Mouse (Mus musculus): ENCODE results near the gene Mks1. TPM values are rescaled to one million over a fixed set of nuclear protein-coding genes. Genes with fewer than 3 reads are reported as not detected.

Gene Mks1
- polyA plus RNA-seq (2014; fragmentation: Illumina TruSeq; extraction: RNeasy Lipid Tissue Mini Kit (QIAGEN cat#74804); ENCODE audit: insufficient read depth, low read depth, low replicate concordance), result 2.8 TPM

DNA sequence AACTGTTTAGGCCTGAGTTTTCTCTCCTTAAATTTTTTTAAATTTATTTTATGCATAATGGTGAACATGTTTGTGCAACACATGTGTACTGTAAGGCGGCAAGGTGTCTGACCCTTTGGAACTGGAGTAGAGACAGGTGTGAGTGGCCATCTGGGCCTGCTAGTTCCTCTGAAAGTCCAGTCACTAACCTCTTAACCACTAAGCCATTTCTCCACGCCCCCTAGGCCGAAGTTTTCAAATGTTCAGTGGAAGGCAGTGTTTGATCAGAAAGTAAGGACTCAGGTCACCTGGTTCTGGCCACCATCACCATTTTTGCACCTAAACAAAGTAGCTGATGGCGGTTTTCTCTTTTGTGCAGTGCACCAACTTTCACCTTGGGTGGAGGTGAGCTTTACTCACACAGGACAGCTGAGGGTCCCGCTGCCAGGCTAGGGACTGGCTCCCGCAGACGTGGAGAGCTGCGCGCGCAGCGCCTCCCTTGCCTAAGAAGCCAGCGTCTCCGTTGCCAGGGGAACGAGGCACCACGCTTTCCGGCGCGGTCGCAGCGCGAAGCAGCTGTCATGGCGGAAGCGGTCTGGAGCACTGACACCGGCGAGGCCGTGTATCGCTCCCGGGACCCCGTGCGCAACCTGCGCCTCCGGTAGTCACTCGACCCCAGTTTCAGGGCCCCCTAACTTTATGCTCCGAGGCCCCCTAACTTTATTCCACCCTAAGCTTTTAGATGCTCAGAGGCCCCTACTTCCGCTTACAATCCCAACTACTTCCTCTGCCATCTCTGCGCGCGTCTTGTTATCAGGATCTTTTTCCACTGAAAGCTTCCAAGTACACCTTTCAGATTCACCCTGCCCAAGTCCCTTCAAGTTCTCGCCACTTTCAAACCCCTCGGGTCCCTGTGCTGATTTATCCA is at the start of gene Mks1:
Mks1 (plus strand) TSS at position 526 of the 907 bp plus-strand sequence.

DNA sequence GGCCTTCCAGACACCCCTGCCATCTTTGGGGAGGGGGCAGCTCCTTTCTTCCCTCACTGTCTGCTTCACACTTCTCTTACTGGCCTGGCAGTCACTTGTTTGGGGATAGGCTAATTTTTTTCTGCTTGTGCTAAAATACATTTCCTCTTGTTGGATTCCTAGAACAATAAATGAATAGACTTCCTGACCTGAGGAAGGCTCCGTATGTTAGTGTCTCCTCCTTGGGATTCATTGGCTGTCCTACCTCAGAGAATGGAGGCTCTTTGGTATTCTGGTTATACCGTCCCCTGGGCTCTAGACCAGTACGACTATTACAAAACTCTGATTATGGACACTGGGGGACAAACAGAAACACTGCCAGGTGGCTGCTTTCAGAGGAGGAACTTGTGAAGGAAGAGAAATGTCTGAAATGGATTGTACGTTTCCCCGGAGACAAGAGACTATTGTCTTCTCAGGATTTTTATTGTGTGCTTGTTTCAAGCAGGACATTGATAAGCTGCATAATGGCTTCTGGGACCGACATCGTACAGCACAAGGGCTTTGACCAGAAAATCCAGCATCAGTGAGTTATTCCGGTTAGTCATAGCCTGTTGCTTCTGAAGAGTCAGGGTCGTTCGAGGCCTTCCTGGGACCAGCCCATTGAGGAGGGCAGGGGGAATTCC is 24.6 kb upstream of the Mks1 start, which contains the start of gene Lpo:
Lpo (minus strand) TSS at position 51 of the 662 bp plus-strand sequence.

DNA sequence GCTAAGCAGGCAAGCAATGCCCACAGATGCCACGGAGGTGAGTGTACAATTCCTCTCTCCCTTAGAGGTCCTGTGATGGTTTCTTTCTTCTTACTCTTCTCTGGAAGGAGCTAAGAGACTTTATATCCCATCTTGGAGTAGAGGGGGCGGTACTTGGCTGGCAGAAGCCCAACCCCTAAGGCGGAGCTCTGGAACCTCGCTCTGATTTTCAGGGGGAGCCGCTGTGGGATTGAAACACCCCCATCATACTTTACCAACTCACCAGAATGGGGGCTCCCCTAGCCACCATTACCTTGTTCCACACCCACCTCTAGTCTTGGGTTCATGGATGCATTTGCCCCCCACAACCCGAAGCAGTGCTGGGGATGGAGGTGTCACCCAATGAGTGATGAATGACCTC is 22.4 kb downstream of the Mks1 start, which contains the start of gene Epx:
Epx (minus strand) TSS at position 101 of the 400 bp plus-strand sequence.

DNA sequence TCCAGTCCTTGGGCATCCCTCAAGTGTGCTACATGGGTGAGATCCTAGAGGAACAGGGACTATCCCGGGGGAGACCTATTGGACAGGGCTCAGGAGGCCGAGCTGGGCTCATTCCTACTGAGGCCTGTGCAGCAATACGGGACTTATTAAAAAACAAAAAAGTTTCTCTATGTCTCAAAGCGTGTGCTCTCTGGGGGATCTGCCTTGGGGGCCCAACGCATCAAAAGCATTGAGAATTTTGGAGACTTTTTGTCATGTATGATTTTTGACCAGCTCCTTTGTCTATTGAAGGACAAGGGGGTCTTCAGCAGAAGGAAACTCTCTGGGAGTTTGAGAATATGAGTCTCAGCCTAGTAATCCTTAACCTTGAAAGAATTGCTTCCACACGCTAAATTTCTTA is 39.2 kb downstream of the Mks1 start, which contains the start of gene Olfr462:
Olfr462 (minus strand) TSS at position 101 of the 400 bp plus-strand sequence.

DNA sequence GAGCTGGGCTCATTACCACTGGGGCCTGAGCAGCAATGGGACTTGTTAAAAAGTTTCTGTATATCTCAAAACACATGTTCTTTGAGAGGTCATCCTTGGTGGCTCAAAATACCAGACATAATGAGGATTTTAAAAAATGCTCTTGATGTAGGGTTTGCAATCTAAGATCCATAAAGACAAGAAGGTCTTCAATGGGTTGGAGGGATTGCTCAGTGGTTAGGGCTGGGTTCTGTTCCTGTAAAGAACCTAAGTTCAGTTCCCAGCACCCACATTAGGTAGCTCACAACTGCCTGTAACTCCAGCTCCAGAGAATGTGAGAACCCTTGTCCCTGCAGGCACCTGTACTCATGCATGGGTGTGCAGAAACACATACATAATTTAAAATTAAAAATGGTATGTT is 44.3 kb downstream of the Mks1 start, which contains the start of gene Olfr463:
Olfr463 (minus strand) TSS at position 101 of the 400 bp plus-strand sequence.

Other genes starting within 250 kb of the Mks1 start
- not detected for gene Hsf5, start 236.1 kb upstream of the Mks1 start, polyA plus RNA-seq (2014; fragmentation: Illumina TruSeq; extraction: RNeasy Lipid Tissue Mini Kit (QIAGEN cat#74804); ENCODE audit: insufficient read depth, low read depth, low replicate concordance)
- gene Rnf43, start 190.5 kb upstream of the Mks1 start, polyA plus RNA-seq (2014; fragmentation: Illumina TruSeq; extraction: RNeasy Lipid Tissue Mini Kit (QIAGEN cat#74804); ENCODE audit: insufficient read depth, low read depth, low replicate concordance), result 4.6 TPM
- 132 TPM for gene Supt4a, start 115.7 kb upstream of the Mks1 start, polyA plus RNA-seq (2014; fragmentation: Illumina TruSeq; extraction: RNeasy Lipid Tissue Mini Kit (QIAGEN cat#74804); ENCODE audit: insufficient read depth, low read depth, low replicate concordance)
- 1.9 TPM for gene Tspoap1, start 92.7 kb upstream of the Mks1 start, polyA plus RNA-seq (2014; fragmentation: Illumina TruSeq; extraction: RNeasy Lipid Tissue Mini Kit (QIAGEN cat#74804); ENCODE audit: insufficient read depth, low read depth, low replicate concordance)
- gene Mpo, start 59.6 kb upstream of the Mks1 start, polyA plus RNA-seq (2014; fragmentation: Illumina TruSeq; extraction: RNeasy Lipid Tissue Mini Kit (QIAGEN cat#74804); ENCODE audit: insufficient read depth, low read depth, low replicate concordance), result not detected
- gene Lpo, start 24.9 kb upstream of the Mks1 start, polyA plus RNA-seq (2014; fragmentation: Illumina TruSeq; extraction: RNeasy Lipid Tissue Mini Kit (QIAGEN cat#74804); ENCODE audit: insufficient read depth, low read depth, low replicate concordance), result not detected
- not detected for gene Epx, start 22.3 kb downstream of the Mks1 start, polyA plus RNA-seq (2014; fragmentation: Illumina TruSeq; extraction: RNeasy Lipid Tissue Mini Kit (QIAGEN cat#74804); ENCODE audit: insufficient read depth, low read depth, low replicate concordance)
- not detected for gene Olfr462, start 39.1 kb downstream of the Mks1 start, polyA plus RNA-seq (2014; fragmentation: Illumina TruSeq; extraction: RNeasy Lipid Tissue Mini Kit (QIAGEN cat#74804); ENCODE audit: insufficient read depth, low read depth, low replicate concordance)
- not detected for gene Olfr463, start 44.2 kb downstream of the Mks1 start, polyA plus RNA-seq (2014; fragmentation: Illumina TruSeq; extraction: RNeasy Lipid Tissue Mini Kit (QIAGEN cat#74804); ENCODE audit: insufficient read depth, low read depth, low replicate concordance)
- gene Olfr464, start 67.8 kb downstream of the Mks1 start, polyA plus RNA-seq (2014; fragmentation: Illumina TruSeq; extraction: RNeasy Lipid Tissue Mini Kit (QIAGEN cat#74804); ENCODE audit: insufficient read depth, low read depth, low replicate concordance), result not detected
- gene Dynll2, start 134.3 kb downstream of the Mks1 start, polyA plus RNA-seq (2014; fragmentation: Illumina TruSeq; extraction: RNeasy Lipid Tissue Mini Kit (QIAGEN cat#74804); ENCODE audit: insufficient read depth, low read depth, low replicate concordance), result 100 TPM
- gene Srsf1, start 194.2 kb downstream of the Mks1 start, polyA plus RNA-seq (2014; fragmentation: Illumina TruSeq; extraction: RNeasy Lipid Tissue Mini Kit (QIAGEN cat#74804); ENCODE audit: insufficient read depth, low read depth, low replicate concordance), result 79.3 TPM
- 23.8 TPM for gene Vezf1, start 215.1 kb downstream of the Mks1 start, polyA plus RNA-seq (2014; fragmentation: Illumina TruSeq; extraction: RNeasy Lipid Tissue Mini Kit (QIAGEN cat#74804); ENCODE audit: insufficient read depth, low read depth, low replicate concordance)
- 19.1 TPM for gene Cuedc1, start 244.8 kb downstream of the Mks1 start, polyA plus RNA-seq (2014; fragmentation: Illumina TruSeq; extraction: RNeasy Lipid Tissue Mini Kit (QIAGEN cat#74804); ENCODE audit: insufficient read depth, low read depth, low replicate concordance)

All from lung, adult 10 weeks (tissue).